Mouse (Mus musculus) hindbrain, postnatal 0 days (tissue): ENCODE measurements around the gene Prrt4. TPM values are rescaled to one million over a fixed set of nuclear protein-coding genes. Genes with fewer than 3 reads are reported as not detected.

Experiments
- ATAC-seq: fragments of 200-750 bp; cut with Nextera tagmentation; 2 replicates; pipeline ENCODE4 v1.8.0; 2017; ENCODE audit warnings: mild to moderate bottlenecking, moderate TSS enrichment, moderate library complexity
- DNase-seq: peaks from one replicate; pipeline ENCODE4 v3.0.0-alpha.2; 2015; ENCODE audit warnings: low spot score
- H3K27ac ChIP-seq: fragments of 300-500 bp; sonication (generic); 2 replicates; pipeline ENCODE4 v1.5.1; 2014; ENCODE audit warnings: mild to moderate bottlenecking
- H3K27me3 ChIP-seq: fragments of 300-500 bp; sonication (generic); 2 replicates; pipeline ENCODE4 v1.6.1; 2014; ENCODE audit warnings: low read length, mixed read lengths; ENCODE audit not compliant: insufficient read depth
- H3K36me3 ChIP-seq: fragments of 300-500 bp; sonication (generic); 2 replicates; pipeline ENCODE4 v1.6.1; 2014; ENCODE audit warnings: low read length, mixed read lengths; ENCODE audit not compliant: insufficient read depth
- H3K4me1 ChIP-seq: fragments of 300-500 bp; sonication (generic); 2 replicates; pipeline ENCODE4 v1.6.1; 2014; ENCODE audit warnings: antibody characterized with exemption, low read length, mixed read lengths; ENCODE audit not compliant: insufficient read depth
- H3K4me2 ChIP-seq: fragments of 300-500 bp; sonication (generic); 2 replicates; pipeline ENCODE4 v1.6.1; 2014; ENCODE audit warnings: low read depth, mild to moderate bottlenecking, low read length, moderate library complexity, mixed read lengths
- H3K4me3 ChIP-seq: fragments of 300-500 bp; sonication (generic); 2 replicates; pipeline ENCODE4 v1.5.1; 2014; ENCODE audit warnings: low read length
- H3K9ac ChIP-seq: fragments of 300-500 bp; sonication (generic); replicated peaks from 2 replicates; pipeline ENCODE4 v1.6.1; 2014; ENCODE audit warnings: mild to moderate bottlenecking, low read length, moderate library complexity, mixed read lengths
- H3K9me3 ChIP-seq: fragments of 300-500 bp; sonication (generic); 2 replicates; pipeline ENCODE4 v1.6.1; 2016; ENCODE audit warnings: low read length, mixed read lengths
- CTCF ChIP-seq: IDR thresholded peaks from 2 replicates; pipeline ENCODE4 v1.5.1; 2016; ENCODE audit warnings: antibody characterized with exemption, control low read depth, low read depth
- WGBS: fragments of 180-500 bp; shearing (Covaris S2); extraction: QIAGEN DNeasy Blood & Tissue Kit; methylation state at CpG from one replicate; pipeline ENCODE4 v1.1.7; 2014; 5-methylcytosine and 5-hydroxymethylcytosine counted together
- microRNA-seq, 2 experiments: library from miRNA; unstranded; fragments of <30 nt; microRNA quantifications; one replicate each; pipeline ENCODE4; 2016
- polyA plus RNA-seq: library from polyadenylated mRNA; unstranded; fragments of >200 nt; fragmentation: Nextera tagmentation; extraction: Ambion mirVana; gene quantifications from 2 replicates; pipeline ENCODE4 v1.2.1, GENCODE M21; 2015
- total RNA-seq: library from RNA; depleted of rRNA; stranded (reverse); fragments of >200 nt; gene quantifications from 2 replicates; pipeline ENCODE4 v1.2.3, GENCODE M21; 2014; rRNA removed

Prrt4 gene
- total and polyA plus RNA-seq, 2 experiments from 2014 or later: 14.8 to 44.9 TPM

DNA sequence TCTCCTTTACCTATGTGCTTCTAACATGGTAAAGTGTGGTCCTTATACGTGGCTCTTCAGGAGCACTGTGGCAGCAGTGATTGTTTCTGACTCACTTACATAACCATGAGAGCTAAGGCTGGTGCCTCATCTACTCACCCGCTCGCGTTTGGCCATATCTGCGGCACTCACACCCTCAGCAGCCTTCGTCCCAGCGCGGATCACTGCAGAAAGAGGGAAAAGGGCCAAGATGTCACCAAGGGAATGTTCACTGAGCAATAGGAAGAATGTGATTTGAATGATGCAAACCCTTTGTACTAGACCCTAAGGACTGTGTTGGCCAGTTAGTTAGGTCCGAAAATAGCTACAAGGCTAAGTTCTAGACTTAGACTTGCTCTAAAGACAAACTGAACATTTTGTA, 41.9 kb downstream of the Prrt4 start:
- no peak for DNase-seq
- WGBS: 91% methylated on average over 9 of the region's 9 CpGs
- Histone ChIP-seq H3K27ac (no peak overlapping the region), H3K4me3 (no peak overlapping the region), H3K9ac (no peak overlapping the region), H3K9me3 (no peaks in the 10 kb centered on the region), H3K36me3 (peaks cover 48% of the 10 kb centered on the region), H3K4me2 (no peak overlapping the region), H3K4me1 (no peaks in the 10 kb centered on the region), H3K27me3 (no peaks in the 10 kb centered on the region)
- no peak for ATAC-seq
- no peak for TF ChIP-seq CTCF

DNA sequence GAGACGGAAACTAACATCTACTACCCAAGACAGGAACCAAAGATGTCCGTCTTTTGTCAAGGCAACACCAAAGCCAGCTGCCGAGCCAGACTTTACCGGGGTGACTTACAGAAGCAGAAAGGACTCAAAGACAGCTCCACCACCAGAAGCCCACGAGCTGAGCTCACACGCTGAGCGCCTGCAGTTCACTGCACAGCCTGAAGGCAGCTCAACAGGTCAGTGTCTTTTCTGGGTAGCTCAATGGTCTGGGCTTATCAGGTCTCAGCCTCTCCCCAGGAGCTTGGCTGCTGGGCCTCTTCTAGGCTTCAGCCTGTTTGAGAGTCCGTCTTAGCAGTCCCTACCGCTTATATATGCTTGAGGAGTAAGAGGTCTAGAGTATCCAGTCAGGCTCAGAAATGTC, 46.3 kb downstream of the Prrt4 start:
- Histone ChIP-seq H3K9me3 (no peaks in the 10 kb centered on the region), H3K36me3 (peaks cover 82% of the 10 kb centered on the region), H3K4me1 (no peaks in the 10 kb centered on the region), H3K27me3 (no peaks in the 10 kb centered on the region), H3K4me2 (no peak overlapping the region), H3K27ac (no peak overlapping the region), H3K4me3 (no peak overlapping the region), H3K9ac (no peak overlapping the region)
- TF ChIP-seq CTCF: no peak
- DNase-seq (no peak), ATAC-seq (no peak)
- WGBS: 90% methylated on average over 9 of the region's 9 CpGs

DNA sequence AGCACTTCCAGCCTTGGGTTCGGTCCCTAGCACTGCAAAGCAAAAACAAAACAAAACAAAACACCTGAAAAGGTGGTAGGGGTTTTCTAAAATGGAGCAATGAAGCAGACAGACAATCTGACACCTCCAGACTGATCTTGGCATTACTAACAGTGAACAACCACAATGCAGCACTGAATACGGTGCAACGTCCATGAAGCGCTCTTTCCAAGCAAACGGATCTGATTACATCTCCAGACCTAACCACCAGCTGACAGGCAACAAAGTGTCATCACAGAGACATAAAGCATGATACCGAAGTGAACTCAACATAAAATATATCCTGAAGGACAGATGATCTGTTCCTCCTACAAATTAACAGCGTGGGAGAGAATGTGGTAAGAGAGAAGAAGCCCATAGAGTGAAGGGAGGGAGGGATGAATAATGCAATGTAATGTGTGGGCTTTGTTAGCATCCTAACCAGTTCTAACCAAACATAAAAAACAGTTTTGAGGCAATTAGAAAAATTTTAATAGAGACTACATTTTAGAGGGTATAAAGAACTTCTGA, 52.4 kb downstream of the Prrt4 start:
- no peak for DNase-seq
- no peak overlapping the region for H3K9ac ChIP-seq
- no peak overlapping the region for H3K4me2 ChIP-seq
- H3K36me3 ChIP-seq: peaks cover 65% of the 10 kb centered on the region
- H3K27ac ChIP-seq: no peak overlapping the region
- no peaks in the 10 kb centered on the region for H3K4me1 ChIP-seq
- WGBS: 94% methylated on average over 7 of the region's 7 CpGs
- ATAC-seq: no peak
- H3K4me3 ChIP-seq: no peak overlapping the region
- no peaks in the 10 kb centered on the region for H3K27me3 ChIP-seq
- no peak for TF ChIP-seq CTCF
- H3K9me3 ChIP-seq: no peaks in the 10 kb centered on the region

DNA sequence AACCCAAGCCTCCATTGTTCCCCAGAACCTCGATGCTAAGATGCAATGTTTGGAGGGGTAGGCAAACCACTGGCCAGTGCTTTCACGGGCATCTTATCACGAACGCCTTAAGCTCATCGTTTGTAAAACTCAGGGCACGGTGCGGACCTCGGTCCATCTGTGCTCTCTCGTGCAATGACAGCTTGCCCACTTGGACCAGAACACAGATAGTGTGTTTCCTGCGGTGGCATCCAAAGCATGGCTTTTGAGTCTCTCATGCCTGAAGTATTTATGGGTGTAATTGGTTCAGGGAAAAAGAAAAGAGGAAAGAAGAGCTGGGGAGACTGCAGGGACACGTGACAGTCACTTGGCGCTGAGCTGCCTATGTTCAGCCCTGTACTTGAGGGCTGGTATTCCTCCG, 59.4 kb downstream of the Prrt4 start:
- Histone ChIP-seq H3K4me2 (no peak overlapping the region), H3K9me3 (no peaks in the 10 kb centered on the region), H3K27ac (no peak overlapping the region), H3K36me3 (peaks cover 8% of the 10 kb centered on the region), H3K4me1 (no peaks in the 10 kb centered on the region), H3K4me3 (no peak overlapping the region), H3K9ac (no peak overlapping the region), H3K27me3 (no peaks in the 10 kb centered on the region)
- TF ChIP-seq CTCF: no peak
- no peak for DNase-seq
- WGBS: 85% methylated on average over 13 of the region's 13 CpGs
- ATAC-seq: no peak

Small RNA genes lying within 50 kb of the gene (microRNA-seq; reads per million reads assigned to microRNA genes)
- gene Gm24303: 0 reads per million in 2 experiments

Other genes with a start within 250 kb of the Prrt4 start
- gene Lep, start 119.4 kb downstream of the Prrt4 start, total RNA-seq: not detected in 2 replicates
- gene Lep, start 119.4 kb downstream of the Prrt4 start, polyA plus RNA-seq: not detected in 2 replicates
- gene Rbm28, start 14.6 kb downstream of the Prrt4 start, total RNA-seq: 13.8 and 16.3 TPM in 2 replicates
- 18.8 and 19.9 TPM in 2 replicates for gene Rbm28, start 14.6 kb downstream of the Prrt4 start, polyA plus RNA-seq
- gene Impdh1, start 36.8 kb upstream of the Prrt4 start, total RNA-seq: 37.8 and 46.3 TPM in 2 replicates
- gene Impdh1, start 36.8 kb upstream of the Prrt4 start, polyA plus RNA-seq: 63.4 and 64.4 TPM in 2 replicates
- gene Hilpda, start 92.9 kb upstream of the Prrt4 start, total RNA-seq: 26.5 and 35.8 TPM in 2 replicates
- 23.3 and 25.6 TPM in 2 replicates for gene Hilpda, start 92.9 kb upstream of the Prrt4 start, polyA plus RNA-seq
- 0.79 and 2.1 TPM in 2 replicates for gene Fam71f2, start 100.0 kb upstream of the Prrt4 start, total RNA-seq
- 0.29 and 0.39 TPM in 2 replicates for gene Fam71f2, start 100.0 kb upstream of the Prrt4 start, polyA plus RNA-seq
- not detected in 2 replicates for gene Fam71f1, start 139.6 kb upstream of the Prrt4 start, total RNA-seq
- gene Fam71f1, start 139.6 kb upstream of the Prrt4 start, polyA plus RNA-seq: 0.13 TPM in 1 of 2 replicates, not detected in the other
- 117 and 119 TPM in 2 replicates for gene Calu, start 168.5 kb upstream of the Prrt4 start, total RNA-seq
- gene Calu, start 168.5 kb upstream of the Prrt4 start, polyA plus RNA-seq: 131 and 135 TPM in 2 replicates
- 2.2 TPM in 1 of 2 replicates, not detected in the other for gene Opn1sw, start 208.9 kb upstream of the Prrt4 start, total RNA-seq
- gene Opn1sw, start 208.9 kb upstream of the Prrt4 start, polyA plus RNA-seq: 0.44 and 0.63 TPM in 2 replicates
- gene Ccdc136, start 216.7 kb upstream of the Prrt4 start, total RNA-seq: 58.1 and 79.4 TPM in 2 replicates
- 56.4 and 62.0 TPM in 2 replicates for gene Ccdc136, start 216.7 kb upstream of the Prrt4 start, polyA plus RNA-seq